8 mouse cellular contexts compared by ENCODE assay signal in the genomic region with DNA sequence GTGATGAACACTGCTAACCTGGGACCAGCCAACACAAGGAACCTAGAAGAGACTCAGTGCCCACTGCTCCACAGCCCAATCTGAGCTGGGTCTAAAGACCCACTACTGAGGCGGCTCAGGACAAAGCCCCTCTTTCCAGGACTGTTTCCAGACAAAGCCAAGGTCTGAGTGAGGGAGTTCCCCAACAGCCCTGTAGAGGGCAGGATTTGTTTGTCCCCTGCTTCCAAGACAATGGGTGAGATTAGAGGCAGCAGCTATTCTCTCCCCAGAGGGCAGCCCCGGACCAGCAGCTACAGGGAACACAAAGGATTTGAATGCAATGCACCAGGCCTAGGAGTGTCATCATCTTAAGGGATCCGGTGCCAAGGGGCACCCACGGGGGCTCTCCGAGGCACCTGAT. TPM values are rescaled to one million over a fixed set of nuclear protein-coding genes. Genes with fewer than 3 reads are reported as not detected.
A peak's percentile ranks its signal among the peaks of the same experiment; 100 is the strongest.
DNase-seq lines count a peak whose midpoint lies in the region; ATAC-seq and TF ChIP-seq lines count a peak whose summit lies in the region.

No protein-coding gene starts in this region.

- ATAC-seq in forebrain, embryonic 14.5 days: peak; percentile 81
- no peak for ATAC-seq in hindbrain, embryonic 14.5 days (ENCODE audit: low FRiP score)
- ATAC-seq in midbrain, embryonic 13.5 days: peak; percentile 75
- ATAC-seq in monocyte, adult 5-6 weeks (replicated peaks; ENCODE audit: insufficient number of reproducible peaks, low FRiP score, low TSS enrichment, poor library complexity, severe bottlenecking): no peak

- no peaks in the 10 kb centered on the region for H3K27me3 ChIP-seq in forebrain, embryonic 14.5 days (replicated peaks; ENCODE audit: control insufficient read depth, insufficient read depth, low read length)
- H3K27me3 ChIP-seq in hindbrain, embryonic 14.5 days (ENCODE audit: control insufficient read depth, insufficient read depth, low read length): no peaks in the 10 kb centered on the region
- no peaks in the 10 kb centered on the region for H3K27me3 ChIP-seq in limb, embryonic 10.5 days (ENCODE audit: low read depth, poor library complexity, severe bottlenecking)
- no peaks in the 10 kb centered on the region for H3K27me3 ChIP-seq in midbrain, embryonic 13.5 days

- no peak overlapping the region for H3K4me3 ChIP-seq in forebrain, embryonic 14.5 days (ENCODE audit: low read depth, low read length)
- H3K4me3 ChIP-seq in hindbrain, embryonic 14.5 days (replicated peaks; ENCODE audit: low read length): no peak overlapping the region
- no peak overlapping the region for H3K4me3 ChIP-seq in limb, embryonic 10.5 days
- no peak overlapping the region for H3K4me3 ChIP-seq in midbrain, embryonic 13.5 days (replicated peaks)

- H3K36me3 ChIP-seq in forebrain, embryonic 14.5 days (ENCODE audit: control insufficient read depth, insufficient read depth, low read length): peaks cover 19% of the 10 kb centered on the region
- H3K36me3 ChIP-seq in hindbrain, embryonic 14.5 days (replicated peaks; ENCODE audit: control insufficient read depth, insufficient read depth): peaks cover 20% of the 10 kb centered on the region
- peaks cover 28% of the 10 kb centered on the region for H3K36me3 ChIP-seq in limb, embryonic 10.5 days
- H3K36me3 ChIP-seq in midbrain, embryonic 13.5 days: peaks cover 21% of the 10 kb centered on the region

- H3K27ac ChIP-seq in forebrain, embryonic 14.5 days (ENCODE audit: low read depth, low read length): no peak overlapping the region
- H3K27ac ChIP-seq in hindbrain, embryonic 14.5 days: no peak overlapping the region
- H3K27ac ChIP-seq in limb, embryonic 10.5 days: peak overlapping the region; percentile 73
- H3K27ac ChIP-seq in midbrain, embryonic 13.5 days: peak overlapping the region; percentile 42; the same call in 1 of the 2 replicates

- WGBS in forebrain, embryonic 14.5 days: 20% methylated on average over 5 of the region's 5 CpGs
- WGBS in hindbrain, embryonic 14.5 days: 27% methylated on average over 5 of the region's 5 CpGs
- whole genome bisulfite sequencing in limb, embryonic 10.5 days: 50% methylated on average over 5 of the region's 5 CpGs
- WGBS in midbrain, embryonic 13.5 days: 19% methylated on average over 5 of the region's 5 CpGs

- H3K9me3 ChIP-seq in forebrain, embryonic 14.5 days (replicated peaks; ENCODE audit: control insufficient read depth, low read length): no peaks in the 10 kb centered on the region
- H3K9me3 ChIP-seq in hindbrain, embryonic 14.5 days (ENCODE audit: control insufficient read depth, low read length): no peaks in the 10 kb centered on the region
- H3K9me3 ChIP-seq in limb, embryonic 10.5 days (replicated peaks): no peaks in the 10 kb centered on the region
- no peaks in the 10 kb centered on the region for H3K9me3 ChIP-seq in midbrain, embryonic 13.5 days

- H3K4me2 ChIP-seq in forebrain, embryonic 14.5 days (ENCODE audit: low read length): no peak overlapping the region
- H3K4me2 ChIP-seq in hindbrain, embryonic 14.5 days (replicated peaks): no peak overlapping the region
- no peak overlapping the region for H3K4me2 ChIP-seq in midbrain, embryonic 13.5 days (replicated peaks)

- TF ChIP-seq CTCF in brain, embryonic 14.5 days (IDR thresholded peaks at IDR 0.05; ENCODE audit: borderline replicate concordance, extremely low read depth, insufficient read depth, insufficient read length): peak; percentile 73; the same call in 1 of the 2 replicates

- H3K4me1 ChIP-seq in forebrain, embryonic 14.5 days (ENCODE audit: control insufficient read depth, insufficient read depth, low read length): peaks cover 10% of the 10 kb centered on the region; the same call in 1 of the 2 replicates
- peaks cover 18% of the 10 kb centered on the region for H3K4me1 ChIP-seq in hindbrain, embryonic 14.5 days (replicated peaks; ENCODE audit: control insufficient read depth, insufficient read depth, low read length)
- peaks cover 35% of the 10 kb centered on the region for H3K4me1 ChIP-seq in limb, embryonic 10.5 days
- peaks cover 25% of the 10 kb centered on the region for H3K4me1 ChIP-seq in midbrain, embryonic 13.5 days (replicated peaks)

- peak; percentile 30 for DNase-seq in right cerebral cortex, adult 18-20 months
- DNase-seq in right cerebral cortex, postnatal 36 days (ENCODE audit: low spot score in 2 of 2): no peak
- DNase-seq in brain, embryonic 14.5 days (ENCODE audit: low read depth): peak; percentile 75
- peak; percentile 72 for DNase-seq in forebrain, embryonic 14.5 days (ENCODE audit: low spot score)
- DNase-seq in hindbrain, embryonic 14.5 days (ENCODE audit: low spot score): peak; percentile 61
- peak; percentile 60 for DNase-seq in limb, embryonic 10.5 days (ENCODE audit: low spot score)

- no peak for TF ChIP-seq POLR2A in brain, embryonic 14.5 days (IDR thresholded peaks at IDR 0.05; ENCODE audit: borderline replicate concordance, extremely low read depth, insufficient read depth, insufficient read length, poor library complexity, severe bottlenecking)

- no peak overlapping the region for H3K9ac ChIP-seq in forebrain, embryonic 14.5 days (ENCODE audit: low read length)
- no peak overlapping the region for H3K9ac ChIP-seq in hindbrain, embryonic 14.5 days
- H3K9ac ChIP-seq in midbrain, embryonic 13.5 days (replicated peaks): no peak overlapping the region

RNA-seq across cellular contexts. Expression of a gene that starts 15.8 kb away (rescaled TPM):
- polyA plus RNA-seq in brain, embryonic 14.5 days (2012; rRNA removed): 52.8 and 54.1 TPM in 2 replicates
- 18.7 and 27.7 TPM in 2 replicates for polyA plus RNA-seq in forebrain, embryonic 14.5 days (2014; fragmentation: Nextera tagmentation; extraction: Ambion mirVana)
- polyA plus RNA-seq in hindbrain, embryonic 14.5 days (2014; fragmentation: Nextera tagmentation; extraction: Ambion mirVana): 26.0 and 26.6 TPM in 2 replicates
- 16.8 and 17.4 TPM in 2 replicates for polyA plus RNA-seq in limb, embryonic 10.5 days (2016; fragmentation: Nextera tagmentation; extraction: Ambion mirVana)
- 25.3 and 27.7 TPM in 2 replicates for polyA plus RNA-seq in midbrain, embryonic 13.5 days (2015; fragmentation: Nextera tagmentation; extraction: Ambion mirVana)
- total RNA-seq in monocyte, adult 5-6 weeks (2017): 0.38 to 2.7 TPM (median 1.2 TPM) in 3 replicates

Comparison
In these comparisons a context has a peak if more than half of its experiments do, and no peak if none do; other contexts are left out.
1. DNase-seq: peak in right cerebral cortex, adult 18-20 months (single experiment), brain, embryonic 14.5 days (single experiment), forebrain, embryonic 14.5 days (single experiment), hindbrain, embryonic 14.5 days (single experiment) and limb, embryonic 10.5 days (single experiment); none in right cerebral cortex, postnatal 36 days (0 of 2).
2. ATAC-seq: peak in forebrain, embryonic 14.5 days (single experiment) and midbrain, embryonic 13.5 days (single experiment); none in hindbrain, embryonic 14.5 days (single experiment) and monocyte, adult 5-6 weeks (single experiment).
3. H3K27ac ChIP-seq: peak in limb, embryonic 10.5 days (single experiment) and midbrain, embryonic 13.5 days (single experiment); none in forebrain, embryonic 14.5 days (single experiment) and hindbrain, embryonic 14.5 days (single experiment).